Mouse (Mus musculus) cerebellum, postnatal 4 days (tissue): ENCODE measurements around the gene Lrrfip1.
A peak's percentile ranks its signal among the peaks of the same experiment; 100 is the strongest.

Experiments used
- DNase-seq, 2 experiments: peaks; one replicate each; pipeline ENCODE4 v3.0.0; 2022; ENCODE audit warnings: low spot score in 2 of 2, mixed read lengths in 1 of 2

Lrrfip1 gene

GRCm38 (mm10) chr1:90998268-90998890, at the start of gene Lrrfip1:
Gene Lrrfip1, plus strand, starts transcription at chr1:90998737.
- peak in 1 of 2 experiments; percentile 55 for DNase-seq

- no peak for DNase-seq
These were observed 49.2 kb upstream of the Lrrfip1 start for GRCm38 (mm10) chr1:90949309-90949708.

- DNase-seq = no peak
These were observed 46.9 kb upstream of the Lrrfip1 start for GRCm38 (mm10) chr1:90951670-90952069.

- DNase-seq = no peak
These were observed 45.7 kb upstream of the Lrrfip1 start, which contains the start of gene Prlh for GRCm38 (mm10) chr1:90952808-90953207. Gene Prlh, plus strand, starts transcription at chr1:90953108.

GRCm38 (mm10) chr1:90953688-90954087, 44.8 kb upstream of the Lrrfip1 start:
- DNase-seq = peak in 1 of 2 experiments; percentile 34

GRCm38 (mm10) chr1:90956245-90957096, 42.1 kb upstream of the Lrrfip1 start:
- DNase-seq = peak; percentile 45 to 62

GRCm38 (mm10) chr1:90962526-90962925, 36.0 kb upstream of the Lrrfip1 start:
- no peak for DNase-seq

- no peak for DNase-seq
These were observed 35.5 kb upstream of the Lrrfip1 start for GRCm38 (mm10) chr1:90962994-90963393.

- no peak for DNase-seq
These were observed 31.0 kb upstream of the Lrrfip1 start for GRCm38 (mm10) chr1:90967583-90967982.

GRCm38 (mm10) chr1:90968649-90969048, 29.9 kb upstream of the Lrrfip1 start:
- DNase-seq = no peak

GRCm38 (mm10) chr1:90969347-90969784, 29.2 kb upstream of the Lrrfip1 start, which contains the start of gene Rab17:
Gene Rab17, minus strand, starts transcription at chr1:90969661.
- DNase-seq = no peak

- no peak for DNase-seq
These were observed 28.6 kb upstream of the Lrrfip1 start for GRCm38 (mm10) chr1:90969881-90970390.

- DNase-seq = peak; percentile 98 to 99
These were observed 25.5 kb upstream of the Lrrfip1 start for GRCm38 (mm10) chr1:90972911-90973573.

- DNase-seq = no peak
These were observed 25.0 kb upstream of the Lrrfip1 start for GRCm38 (mm10) chr1:90973574-90973911.

GRCm38 (mm10) chr1:90974906-90975649, 23.5 kb upstream of the Lrrfip1 start:
- no peak for DNase-seq

- no peak for DNase-seq
These were observed 22.6 kb upstream of the Lrrfip1 start for GRCm38 (mm10) chr1:90975960-90976359.

- DNase-seq = no peak
These were observed 17.8 kb upstream of the Lrrfip1 start for GRCm38 (mm10) chr1:90980638-90981330.

GRCm38 (mm10) chr1:90981346-90981745, 17.2 kb upstream of the Lrrfip1 start:
- no peak for DNase-seq

- no peak for DNase-seq
These were observed 2.6 kb upstream of the Lrrfip1 start for GRCm38 (mm10) chr1:90995916-90996315.

- DNase-seq = no peak
These were observed 1.4 kb upstream of the Lrrfip1 start for GRCm38 (mm10) chr1:90997136-90997535.

GRCm38 (mm10) chr1:90997641-90998040, 896 bp upstream of the Lrrfip1 start:
- DNase-seq = no peak
